Mouse (Mus musculus) small intestine, adult 2 months (tissue): ENCODE measurements around the gene Slc5a9. TPM values are rescaled to one million over a fixed set of nuclear protein-coding genes. Genes with fewer than 3 reads are reported as not detected.

Source experiments
- H3K27ac ChIP-seq: fragments of 200-500 bp; 2 replicates; pipeline ENCODE4 v1.5.1; 2012; ENCODE audit warnings: low read depth, low read length, control low read depth, inconsistent platforms; ENCODE audit not compliant: insufficient read depth
- H3K27me3 ChIP-seq: fragments of 200-500 bp; 2 replicates; pipeline ENCODE4 v1.6.1; 2012; ENCODE audit warnings: mild to moderate bottlenecking, moderate library complexity, low read length, inconsistent platforms; ENCODE audit not compliant: control insufficient read depth, insufficient read depth
- H3K36me3 ChIP-seq: fragments of 200-500 bp; 2 replicates; pipeline ENCODE4 v1.6.1; 2012; ENCODE audit warnings: mild to moderate bottlenecking, low read length, control low read depth, inconsistent platforms; ENCODE audit not compliant: control insufficient read depth, insufficient read depth
- H3K4me1 ChIP-seq: fragments of 200-500 bp; 2 replicates; pipeline ENCODE4 v1.6.1; 2012; ENCODE audit warnings: low read length, inconsistent platforms, mixed read lengths; ENCODE audit not compliant: control insufficient read depth, insufficient read depth, insufficient read length
- H3K4me3 ChIP-seq: fragments of 200-500 bp; 2 replicates; pipeline ENCODE4 v1.5.1; 2012; ENCODE audit warnings: low read depth, mild to moderate bottlenecking, control low read depth, inconsistent platforms, low read length, moderate library complexity
- CTCF ChIP-seq: fragments of 200-500 bp; IDR thresholded peaks from 2 replicates; pipeline ENCODE4 v1.5.1; 2012; ENCODE audit warnings: low read depth, mild to moderate bottlenecking, control low read depth, inconsistent platforms, low read length, moderate library complexity, mixed read lengths; ENCODE audit not compliant: insufficient replicate concordance, insufficient read length; ENCODE audit errors: extremely low read depth
- POLR2A ChIP-seq: fragments of 200-500 bp; IDR thresholded peaks from 2 replicates; pipeline ENCODE4 v1.6.1; 2012; ENCODE audit warnings: low read depth, mild to moderate bottlenecking, control low read depth, inconsistent platforms, low read length, moderate library complexity
- WGBS: fragments of 180-500 bp; shearing (Covaris S2); methylation state at CpG from one replicate; pipeline ENCODE4 v1.1.7; 2018; 5-methylcytosine and 5-hydroxymethylcytosine counted together
- polyA plus RNA-seq: library from polyadenylated mRNA; depleted of rRNA; stranded (reverse); fragments of >200 nt; gene quantifications from 2 replicates; pipeline ENCODE4 v1.2.3, GENCODE M21; 2012

Gene Slc5a9
- polyA plus RNA-seq, 1 experiment, result 47.7 TPM

DNA sequence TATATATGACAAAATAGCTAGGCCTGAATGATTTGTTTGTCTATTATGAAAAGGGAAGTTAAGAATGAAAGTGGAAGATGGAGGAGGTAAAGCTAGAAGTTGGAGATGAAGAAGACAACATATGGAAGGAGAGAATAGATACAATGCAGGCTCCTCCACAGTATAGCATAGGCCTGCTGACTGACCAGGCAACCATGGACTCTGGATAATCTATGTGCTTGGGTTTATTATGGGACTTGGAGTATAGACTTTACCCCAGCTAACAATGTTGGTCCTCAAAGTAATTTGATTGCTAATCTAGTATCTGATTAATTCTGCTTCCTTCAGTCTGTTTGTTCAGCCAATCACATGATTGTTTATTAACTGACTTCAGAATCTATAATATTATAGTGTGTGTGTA is 10.6 kb downstream of the Slc5a9 start:
- no peak for TF ChIP-seq CTCF
- TF ChIP-seq POLR2A, result no peak

DNA sequence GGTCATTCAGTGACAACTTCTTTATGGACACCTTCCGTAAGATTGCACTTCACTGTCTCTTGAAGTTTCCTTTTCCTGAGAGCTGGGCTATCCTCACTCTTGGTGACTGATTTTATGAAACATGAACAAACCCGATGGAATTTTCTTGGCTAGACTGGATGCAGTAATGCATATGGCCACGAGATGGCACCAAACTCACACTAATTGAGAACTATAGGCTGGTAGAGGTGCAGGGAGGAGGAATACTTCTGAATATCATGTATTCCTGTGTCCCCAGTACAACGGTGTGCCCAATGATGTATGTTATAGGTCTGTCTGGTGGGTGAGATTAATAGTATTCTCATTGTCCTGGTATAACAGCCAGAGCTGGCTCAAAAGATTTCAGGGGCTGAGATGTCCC is 16.1 kb downstream of the Slc5a9 start:
- WGBS, result 9% methylated on average over 4 of the region's 4 CpGs
- Histone ChIP-seq H3K27me3 (no peaks in the 10 kb centered on the region), H3K27ac (no peak overlapping the region), H3K36me3 (peaks cover 13% of the 10 kb centered on the region), H3K4me1 (peaks cover 7% of the 10 kb centered on the region; the same call in 1 of the 2 replicates), H3K4me3 (no peak overlapping the region)
- TF ChIP-seq CTCF (no peak), POLR2A (no peak)

More for the DNA sequence above, 10.6 kb downstream of the Slc5a9 start:
- H3K36me3 ChIP-seq, result peaks cover 8% of the 10 kb centered on the region
- no peak overlapping the region for H3K27ac ChIP-seq
- peaks cover 9% of the 10 kb centered on the region for H3K4me1 ChIP-seq
- H3K4me3 ChIP-seq, result no peak overlapping the region
- no peaks in the 10 kb centered on the region for H3K27me3 ChIP-seq

GRCm38 (mm10) chr4:111886018-111886417 is 16.7 kb downstream of the Slc5a9 start:
- Histone ChIP-seq H3K27me3 (no peaks in the 10 kb centered on the region), H3K36me3 (peaks cover 13% of the 10 kb centered on the region), H3K4me3 (no peak overlapping the region), H3K4me1 (peaks cover 6% of the 10 kb centered on the region; the same call in 1 of the 2 replicates), H3K27ac (no peak overlapping the region)
- TF ChIP-seq POLR2A, result no peak
- TF ChIP-seq CTCF, result peak; percentile 36; the same call in 1 of the 2 replicates
- 3% methylated on average over 7 of the region's 7 CpGs for WGBS

DNA sequence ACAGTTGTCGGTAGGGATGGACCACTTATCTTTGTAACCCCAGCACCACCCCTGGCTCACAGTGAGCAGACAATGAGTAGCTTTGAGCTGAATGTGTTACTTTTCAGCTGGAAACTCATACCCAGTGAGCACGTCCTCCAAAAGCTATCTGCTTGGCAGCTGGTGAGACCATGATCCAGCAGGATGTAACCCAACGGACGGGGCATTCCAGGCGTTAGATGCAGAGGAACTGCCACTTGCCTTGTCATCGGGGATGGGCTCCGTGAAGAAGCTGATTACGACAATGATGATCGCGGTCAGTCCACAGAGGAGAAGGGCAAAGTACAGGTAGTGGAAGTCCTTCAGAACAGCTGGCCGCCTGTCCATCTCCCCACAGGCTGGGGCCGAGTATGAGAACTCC is 19.2 kb downstream of the Slc5a9 start:
- H3K27ac ChIP-seq, result no peak overlapping the region
- TF ChIP-seq CTCF, result no peak
- no peak for TF ChIP-seq POLR2A
- no peaks in the 10 kb centered on the region for H3K27me3 ChIP-seq
- H3K36me3 ChIP-seq, result peaks cover 14% of the 10 kb centered on the region
- 82% methylated on average over 12 of the region's 12 CpGs for WGBS
- H3K4me3 ChIP-seq, result no peak overlapping the region
- H3K4me1 ChIP-seq, result peaks cover 6% of the 10 kb centered on the region; the same call in 1 of the 2 replicates

- H3K27me3 ChIP-seq, result no peaks in the 10 kb centered on the region
- H3K4me3 ChIP-seq, result no peak overlapping the region
- peaks cover 22% of the 10 kb centered on the region for H3K36me3 ChIP-seq
- H3K27ac ChIP-seq, result no peak overlapping the region
- 43% methylated on average over 4 of the region's 4 CpGs for WGBS
- no peaks in the 10 kb centered on the region for H3K4me1 ChIP-seq
- TF ChIP-seq CTCF, result no peak
- no peak for TF ChIP-seq POLR2A
These were observed 22.4 kb downstream of the Slc5a9 start for GRCm38 (mm10) chr4:111880112-111880875.

DNA sequence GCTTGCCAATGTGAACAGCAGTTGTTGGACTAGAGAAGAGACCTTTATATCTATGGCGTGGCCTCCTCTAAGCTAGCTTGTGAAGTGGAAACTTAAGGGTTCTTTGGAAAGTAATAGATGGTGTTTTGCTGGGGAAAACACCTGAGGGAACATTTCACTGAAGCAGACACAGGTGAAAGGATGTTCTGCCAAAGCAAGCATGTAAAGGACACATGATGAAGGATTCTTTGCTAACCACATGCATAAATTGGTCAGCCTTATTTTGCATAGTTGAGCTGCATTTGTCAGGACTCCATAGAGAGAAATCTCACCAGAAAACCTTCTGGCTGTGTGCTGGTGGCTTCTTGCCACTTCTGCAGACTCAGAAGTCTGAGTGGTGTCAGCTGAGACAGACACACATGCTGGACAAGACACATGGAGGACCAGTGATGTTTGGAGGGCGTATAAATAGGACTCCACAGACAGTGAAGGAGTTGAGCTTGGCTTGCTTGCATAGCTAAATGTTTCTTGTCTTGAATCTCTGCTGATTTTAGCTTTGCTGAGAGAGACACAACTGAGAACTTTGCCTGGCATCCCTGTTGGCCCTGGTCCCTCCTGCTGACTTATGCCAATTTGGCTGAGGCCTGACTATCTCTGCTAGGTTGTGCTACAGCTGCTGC is 34.8 kb downstream of the Slc5a9 start:
- no peaks in the 10 kb centered on the region for H3K4me1 ChIP-seq
- TF ChIP-seq POLR2A, result no peak
- no peak for TF ChIP-seq CTCF
- H3K27ac ChIP-seq, result no peak overlapping the region
- H3K36me3 ChIP-seq, result no peaks in the 10 kb centered on the region
- H3K4me3 ChIP-seq, result no peak overlapping the region
- H3K27me3 ChIP-seq, result no peaks in the 10 kb centered on the region
- WGBS, result 66% methylated on average over 2 of the region's 2 CpGs

- no peaks in the 10 kb centered on the region for H3K4me1 ChIP-seq
- H3K27me3 ChIP-seq, result no peaks in the 10 kb centered on the region
- WGBS, result 78% methylated on average over 5 of the region's 5 CpGs
- no peak for TF ChIP-seq POLR2A
- TF ChIP-seq CTCF, result no peak
- no peak overlapping the region for H3K27ac ChIP-seq
- H3K4me3 ChIP-seq, result no peak overlapping the region
- no peaks in the 10 kb centered on the region for H3K36me3 ChIP-seq
These were observed 36.0 kb downstream of the Slc5a9 start for GRCm38 (mm10) chr4:111866701-111867100.
